Mouse (Mus musculus) CH12.LX (cell line): ENCODE measurements around the gene Mctp1. TPM values are rescaled to one million over a fixed set of nuclear protein-coding genes. Genes with fewer than 3 reads are reported as not detected.
A peak's percentile ranks its signal among the peaks of the same experiment; 100 is the strongest.

Experiments
- DNase-seq: peaks from one replicate; pipeline ENCODE4 v3.0.0-alpha.2; 2013; ENCODE audit errors: extremely low read depth
- H3K27ac ChIP-seq: 2 replicates; pipeline ENCODE4 v1.5.1; 2012; ENCODE audit warnings: low read depth, mild to moderate bottlenecking, control low read depth, moderate library complexity; ENCODE audit not compliant: insufficient read depth
- H3K27me3 ChIP-seq: replicated peaks from 2 replicates; pipeline ENCODE3; 2012; ENCODE audit warnings: inconsistent platforms
- H3K36me3 ChIP-seq, 2 experiments: replicated peaks in 1 of 2; 2 replicates each; pipeline versions ENCODE3 to v1.6.1; 2012; ENCODE audit warnings: inconsistent platforms in 1 of 2, low read length in 1 of 2, mild to moderate bottlenecking in 1 of 2, mixed read lengths in 1 of 2, moderate library complexity in 1 of 2; ENCODE audit not compliant: control insufficient read depth in 1 of 2, insufficient read depth in 1 of 2
- H3K4me1 ChIP-seq, 2 experiments: 2 replicates each; pipeline ENCODE4 v1.6.1; 2012; ENCODE audit warnings: inconsistent platforms in 1 of 2, moderate library complexity in 1 of 2; ENCODE audit not compliant: insufficient read depth in 2 of 2, control insufficient read depth in 1 of 2
- H3K4me2 ChIP-seq: 2 replicates; pipeline ENCODE4 v1.6.1; 2012; ENCODE audit warnings: low read depth, mild to moderate bottlenecking, control low read depth; ENCODE audit not compliant: poor library complexity, insufficient read depth, severe bottlenecking
- H3K4me3 ChIP-seq, 3 experiments: fragments of 150-350 bp in 1 of 3; sonication (generic) in 1 of 3; replicated peaks in 1 of 3; 2 replicates each; pipeline versions ENCODE3 to v1.5.1; 2011 to 2012; ENCODE audit warnings: low read depth in 2 of 3, low read length in 2 of 3, mild to moderate bottlenecking in 2 of 3, moderate library complexity in 2 of 3, control low read depth in 1 of 3, improper control_type of control experiment in 1 of 3, inconsistent platforms in 1 of 3, mixed read lengths in 1 of 3; ENCODE audit not compliant: poor library complexity in 1 of 3
- H3K79me2 ChIP-seq: replicated peaks from 2 replicates; pipeline ENCODE4 v1.6.1; 2012; ENCODE audit warnings: mild to moderate bottlenecking, moderate library complexity; ENCODE audit not compliant: control insufficient read depth, poor library complexity, insufficient read depth, severe bottlenecking; ENCODE audit errors: extremely low read depth
- H3K9ac ChIP-seq: 2 replicates; pipeline ENCODE4 v1.6.1; 2012; ENCODE audit warnings: low read depth, mild to moderate bottlenecking, control low read depth, moderate library complexity; ENCODE audit not compliant: insufficient read depth
- H3K9me3 ChIP-seq: replicated peaks from 2 replicates; pipeline ENCODE3; 2012; ENCODE audit warnings: low read length, inconsistent platforms, mixed read lengths
- CHD1 ChIP-seq: IDR thresholded peaks from 2 replicates; pipeline ENCODE4 v1.6.1; 2012; ENCODE audit warnings: low read depth, low read length, improper control_type of control experiment, inconsistent platforms
- CHD2 ChIP-seq: IDR thresholded peaks from 2 replicates; pipeline ENCODE4 v1.6.1; 2011; ENCODE audit warnings: low read length, improper control_type of control experiment
- CTCF ChIP-seq, 2 experiments: IDR thresholded peaks in 1 of 2; conservative IDR thresholded peaks in 1 of 2; 2 replicates each; pipeline ENCODE4 v1.5.1; 2011 to 2012; ENCODE audit warnings: low read depth in 2 of 2, low read length in 2 of 2, improper control_type of control experiment in 1 of 2, inconsistent platforms in 1 of 2, mild to moderate bottlenecking in 1 of 2, moderate library complexity in 1 of 2
- EP300 ChIP-seq: IDR thresholded peaks from 2 replicates; pipeline ENCODE4 v1.6.1; 2011; ENCODE audit warnings: low read length, improper control_type of control experiment
- ETS1 ChIP-seq: conservative IDR thresholded peaks from 2 replicates; pipeline ENCODE4 v1.6.1; 2012; ENCODE audit warnings: low read depth, mild to moderate bottlenecking, inconsistent platforms, low read length, improper control_type of control experiment, moderate library complexity
- IRF4 ChIP-seq: IDR thresholded peaks from 2 replicates; pipeline ENCODE4 v1.6.1; 2014; ENCODE audit warnings: low read depth, mild to moderate bottlenecking, inconsistent platforms, low read length, improper control_type of control experiment
- JUN ChIP-seq: IDR thresholded peaks from 2 replicates; pipeline ENCODE4 v1.6.1; 2011; ENCODE audit warnings: low read depth, mild to moderate bottlenecking, low read length, improper control_type of control experiment, moderate library complexity; ENCODE audit not compliant: insufficient read depth
- JUND ChIP-seq: conservative IDR thresholded peaks from 2 replicates; pipeline ENCODE4 v1.6.1; 2011; ENCODE audit warnings: low read depth, low read length, improper control_type of control experiment
- MAX ChIP-seq: IDR thresholded peaks from 2 replicates; pipeline ENCODE4 v1.6.1; 2011; ENCODE audit warnings: low read length, improper control_type of control experiment
- MAZ ChIP-seq: IDR thresholded peaks from 2 replicates; pipeline ENCODE4 v1.6.1; 2012; ENCODE audit warnings: low read depth, mild to moderate bottlenecking, inconsistent platforms, low read length, improper control_type of control experiment, moderate library complexity
- MEF2A ChIP-seq: IDR thresholded peaks from 2 replicates; pipeline ENCODE4 v1.6.1; 2014; ENCODE audit warnings: low read depth, mild to moderate bottlenecking, inconsistent platforms, low read length, improper control_type of control experiment, borderline replicate concordance
- MXI1 ChIP-seq: IDR thresholded peaks from 2 replicates; pipeline ENCODE4 v1.6.1; 2011; ENCODE audit warnings: mild to moderate bottlenecking, low read depth, low read length, improper control_type of control experiment
- MYC ChIP-seq: IDR thresholded peaks from 2 replicates; pipeline ENCODE4 v1.6.1; 2011; ENCODE audit warnings: low read depth, mild to moderate bottlenecking, improper control_type of control experiment, low read length
- NELFE ChIP-seq: IDR thresholded peaks from 2 replicates; pipeline ENCODE4 v1.6.1; 2011; ENCODE audit warnings: low read depth, low read length, improper control_type of control experiment
- NRF1 ChIP-seq: IDR thresholded peaks from 2 replicates; pipeline ENCODE4 v1.6.1; 2014; ENCODE audit warnings: low read depth, mild to moderate bottlenecking, inconsistent platforms, low read length, improper control_type of control experiment, moderate library complexity
- PAX5 ChIP-seq: IDR thresholded peaks from 2 replicates; pipeline ENCODE4 v1.6.1; 2012; ENCODE audit warnings: low read length, inconsistent platforms, mixed read lengths
- POLR2A ChIP-seq: IDR thresholded peaks from 2 replicates; pipeline ENCODE4 v1.6.1; 2011; ENCODE audit warnings: low read depth, mild to moderate bottlenecking, improper control_type of control experiment, low read length
- POLR2AphosphoS2 ChIP-seq: IDR thresholded peaks from 2 replicates; pipeline ENCODE4 v1.6.1; 2011; ENCODE audit warnings: low read depth, low read length, improper control_type of control experiment
- RAD21 ChIP-seq: IDR thresholded peaks from 2 replicates; pipeline ENCODE4 v1.6.1; 2011; ENCODE audit warnings: low read depth, mild to moderate bottlenecking, low read length, improper control_type of control experiment, moderate library complexity
- SMC3 ChIP-seq: IDR thresholded peaks from 2 replicates; pipeline ENCODE4 v1.6.1; 2011; ENCODE audit warnings: low read depth, low read length, improper control_type of control experiment
- TBP ChIP-seq: conservative IDR thresholded peaks from 2 replicates; pipeline ENCODE4 v1.6.1; 2011; ENCODE audit warnings: low read depth, low read length, improper control_type of control experiment
- ZC3H11A ChIP-seq: IDR thresholded peaks from 2 replicates; pipeline ENCODE4 v1.6.1; 2012; ENCODE audit warnings: low read depth, mild to moderate bottlenecking, inconsistent platforms, low read length, improper control_type of control experiment
- ZNF384 ChIP-seq: IDR thresholded peaks from 2 replicates; pipeline ENCODE4 v1.6.1; 2012; ENCODE audit warnings: low read depth, low read length, improper control_type of control experiment, inconsistent platforms
- dilution Hi-C: fragments of 300-500 bp; cut with MboI; formaldehyde crosslinking; loops from 2 replicates; pipeline ENCODE4 v1.14.3; 2020; ENCODE audit warnings: low sequenced_read_pairs; ENCODE audit not compliant: extremely low pct_unique_long_range_greater_than_20kb, extremely low pct_ligation_motif_present
- in situ Hi-C: fragments of 300-500 bp; cut with MboI; formaldehyde crosslinking; loops from 3 replicates; pipeline ENCODE4 v1.14.3; 2019; ENCODE audit warnings: low sequenced_read_pairs, low pct_ligation_motif_present, low pct_unique_long_range_greater_than_20kb, mixed read lengths
- polyA plus RNA-seq: library from polyadenylated mRNA; unstranded; fragments of >175 nt; gene quantifications from 2 replicates; pipeline ENCODE4 v1.2.1, GENCODE M21; 2012; ENCODE audit warnings: low read depth; ENCODE audit not compliant: insufficient read length
- total RNA-seq, 2 experiments: library from RNA; depleted of rRNA; stranded (reverse); fragments of 300-350 nt in 1 of 2; fragments of >200 nt in 1 of 2; gene quantifications; 2 replicates each; pipeline ENCODE4 v1.2.3; 2012 to 2014

Mctp1 gene
- total and polyA plus RNA-seq, 3 experiments = 3.0 to 5.3 (median 3.7) TPM

- no peaks in the 10 kb centered on the region for H3K27me3 ChIP-seq
- H3K27ac ChIP-seq = no peak overlapping the region
- TF ChIP-seq CHD2 (no peak), POLR2AphosphoS2 (no peak), POLR2A (no peak)
- TF ChIP-seq, all 38 proteins: peak for 0
- no peak overlapping the region for H3K4me3 ChIP-seq
- H3K79me2 ChIP-seq = no peaks in the 10 kb centered on the region
- H3K9ac ChIP-seq = no peak overlapping the region
- no peaks in the 10 kb centered on the region for H3K36me3 ChIP-seq
- in situ Hi-C loops = loop anchor here (25.0 kb wide), 1 partner anchor 374 kb away; no protein-coding TSS in a partner anchor
- no peak for DNase-seq
- H3K4me2 ChIP-seq = 0 out of 2 replicates have a peak overlapping the region, but pooled peaks have one; percentile 14
- dilution Hi-C loops = no loop called here
- H3K9me3 ChIP-seq = no peaks in the 10 kb centered on the region
- peaks cover 5 to 36% of the 10 kb centered on the region in 2 experiments; a peak in 3 of 4 replicates for H3K4me1 ChIP-seq
These were observed 453.7 kb downstream of the Mctp1 start for GRCm38 (mm10) chr13:76838031-76838430.

- no peaks in the 10 kb centered on the region for H3K36me3 ChIP-seq
- peaks cover 2 to 55% of the 10 kb centered on the region in 2 experiments; a peak in 3 of 4 replicates for H3K4me1 ChIP-seq
- no peak overlapping the region for H3K4me3 ChIP-seq
- in situ Hi-C loops (loop anchor here (10.0 to 25.0 kb wide), 2 partner anchors 124 to 372 kb away; no protein-coding TSS in a partner anchor), dilution Hi-C loops (no loop called here)
- no peaks in the 10 kb centered on the region for H3K9me3 ChIP-seq
- H3K9ac ChIP-seq = peak overlapping the region; percentile 26; the same call in 1 of the 2 replicates
- peak overlapping the region; percentile 88 for H3K4me2 ChIP-seq
- TF ChIP-seq MEF2A = peak; percentile 98
- peak; percentile 51; the same call in 1 of the 2 replicates for TF ChIP-seq EP300
- 0 out of 2 replicates have a peak, but pooled peaks have one; percentile 31 for TF ChIP-seq TBP
- TF ChIP-seq ZC3H11A = no peak
- TF ChIP-seq POLR2AphosphoS2 = no peak
- TF ChIP-seq ETS1 = no peak; the same call in 1 of the 2 replicates
- TF ChIP-seq JUN = peak; percentile 96
- peak; percentile 93 for TF ChIP-seq JUND
- TF ChIP-seq, all 38 proteins: peak for 5
- DNase-seq = peak; percentile 34
- Histone ChIP-seq H3K27ac (peak overlapping the region; percentile 70; the same call in 1 of the 2 replicates), H3K79me2 (no peaks in the 10 kb centered on the region), H3K27me3 (no peaks in the 10 kb centered on the region)
These were observed 456.4 kb downstream of the Mctp1 start for GRCm38 (mm10) chr13:76840712-76841111.

GRCm38 (mm10) chr13:76844629-76845255 is 460.4 kb downstream of the Mctp1 start:
- dilution Hi-C loops (no loop called here), in situ Hi-C loops (loop anchor here (10.0 to 25.0 kb wide), 2 partner anchors 120 to 368 kb away; no protein-coding TSS in a partner anchor)
- H3K79me2 ChIP-seq = no peaks in the 10 kb centered on the region
- no peak overlapping the region; the same call in 1 of the 2 replicates for H3K9ac ChIP-seq
- H3K36me3 ChIP-seq = no peaks in the 10 kb centered on the region
- DNase-seq = peak; percentile 85
- no peaks in the 10 kb centered on the region for H3K27me3 ChIP-seq
- H3K4me1 ChIP-seq = peaks cover 2 to 48% of the 10 kb centered on the region in 2 experiments; a peak in 3 of 4 replicates
- H3K27ac ChIP-seq = no peak overlapping the region
- H3K4me2 ChIP-seq = peak overlapping the region; percentile 57
- no peaks in the 10 kb centered on the region for H3K9me3 ChIP-seq
- H3K4me3 ChIP-seq = peak overlapping the region in 1 of 3 experiments; percentile 10
- peak; percentile 38; the same call in 1 of the 2 replicates for TF ChIP-seq JUND
- no peak for TF ChIP-seq NRF1
- no peak; the same call in 1 of the 2 replicates for TF ChIP-seq ZC3H11A
- TF ChIP-seq MAZ = no peak
- TF ChIP-seq CHD1 = no peak
- no peak for TF ChIP-seq TBP
- peak; percentile 22; the same call in 1 of the 2 replicates for TF ChIP-seq JUN
- TF ChIP-seq SMC3 = peak; percentile 83
- TF ChIP-seq CTCF (conservative IDR thresholded peaks at IDR 0.05 in 1 of 2, IDR thresholded peaks at IDR 0.05 in 1 of 2; ENCODE audit: low read depth in 2 of 2, low read length in 2 of 2) = peak; percentile 76 to 84
- peak; percentile 97 for TF ChIP-seq RAD21
- peak; percentile 93 for TF ChIP-seq ZNF384
- TF ChIP-seq IRF4 = 0 out of 2 replicates have a peak, but pooled peaks have one; percentile 27
- no peak for TF ChIP-seq NELFE
- no peak for TF ChIP-seq PAX5
- TF ChIP-seq CHD2 = no peak
- no peak for TF ChIP-seq MYC
- TF ChIP-seq MXI1 = no peak
- TF ChIP-seq MAX = no peak
